In genomic region chrX:75728507-75728906, GRCm38 (mm10) we compare ENCODE assay signal across 8 mouse cellular contexts.
DNase-seq lines count a peak whose midpoint lies in the region; ATAC-seq and TF ChIP-seq lines count a peak whose summit lies in the region.

No protein-coding gene starts in this region.

- H3K9me3 ChIP-seq in heart, postnatal 0 days (replicated peaks; ENCODE audit: control insufficient read depth, low read length), result no peaks in the 10 kb centered on the region
- no peaks in the 10 kb centered on the region for H3K9me3 ChIP-seq in midbrain, postnatal 0 days (ENCODE audit: low read length)
- H3K9me3 ChIP-seq in midbrain, embryonic 15.5 days, result no peaks in the 10 kb centered on the region

- no peak for ATAC-seq in heart, postnatal 0 days (ENCODE audit: insufficient read depth, low read depth)
- ATAC-seq in midbrain, postnatal 0 days (ENCODE audit: low FRiP score), result no peak; the same call in 1 of the 2 replicates
- no peak for ATAC-seq in midbrain, embryonic 15.5 days (replicated peaks)

- no peak overlapping the region for H3K27ac ChIP-seq in heart, postnatal 0 days (ENCODE audit: low read depth)
- no peak overlapping the region for H3K27ac ChIP-seq in midbrain, postnatal 0 days (ENCODE audit: low read depth, low read length)
- no peak overlapping the region for H3K27ac ChIP-seq in midbrain, embryonic 15.5 days
- H3K27ac ChIP-seq in thymus, adult 2 months (ENCODE audit: control insufficient read depth, insufficient read depth, low read length), result no peak overlapping the region

- WGBS in heart, postnatal 0 days, result 80% methylated on average over 4 of the region's 4 CpGs
- WGBS in midbrain, postnatal 0 days, result 74% methylated on average over 4 of the region's 4 CpGs
- WGBS in midbrain, embryonic 15.5 days, result 61% methylated on average over 4 of the region's 4 CpGs
- 95% methylated on average over 4 of the region's 4 CpGs for WGBS in thymus, adult 2 months

- no peak for TF ChIP-seq POLR2A in thymus, adult 2 months (IDR thresholded peaks at IDR 0.05; ENCODE audit: control insufficient read depth, extremely low read depth, insufficient read depth, low read length, poor library complexity)

- H3K36me3 ChIP-seq in heart, postnatal 0 days (replicated peaks; ENCODE audit: control insufficient read depth, insufficient read depth, low read length), result 0 out of 2 replicates have a peak, but pooled peaks cover 6% of the 10 kb centered on the region
- no peaks in the 10 kb centered on the region for H3K36me3 ChIP-seq in midbrain, postnatal 0 days (ENCODE audit: insufficient read depth, low read length)
- no peaks in the 10 kb centered on the region for H3K36me3 ChIP-seq in midbrain, embryonic 15.5 days (replicated peaks)
- H3K36me3 ChIP-seq in thymus, adult 2 months (ENCODE audit: control insufficient read depth, insufficient read depth, low read length), result 0 out of 2 replicates have a peak, but pooled peaks cover 4% of the 10 kb centered on the region

- no peak overlapping the region for H3K4me2 ChIP-seq in heart, postnatal 0 days (ENCODE audit: low read depth, low read length)
- H3K4me2 ChIP-seq in midbrain, postnatal 0 days (ENCODE audit: low read depth, low read length, poor library complexity, severe bottlenecking), result no peak overlapping the region
- H3K4me2 ChIP-seq in midbrain, embryonic 15.5 days, result no peak overlapping the region

- no peaks in the 10 kb centered on the region for H3K27me3 ChIP-seq in heart, postnatal 0 days (ENCODE audit: control insufficient read depth, insufficient read depth, low read length)
- no peaks in the 10 kb centered on the region for H3K27me3 ChIP-seq in midbrain, postnatal 0 days (ENCODE audit: insufficient read depth, low read length)
- H3K27me3 ChIP-seq in midbrain, embryonic 15.5 days (replicated peaks), result no peaks in the 10 kb centered on the region
- H3K27me3 ChIP-seq in thymus, adult 2 months (ENCODE audit: control insufficient read depth, insufficient read depth, low read length), result no peaks in the 10 kb centered on the region

- no peak for TF ChIP-seq EP300 in heart, postnatal 0 days (IDR thresholded peaks at IDR 0.05; ENCODE audit: low read depth)

- H3K4me1 ChIP-seq in heart, postnatal 0 days (ENCODE audit: control insufficient read depth, insufficient read depth), result no peaks in the 10 kb centered on the region
- H3K4me1 ChIP-seq in midbrain, postnatal 0 days (ENCODE audit: insufficient read depth, low read length), result no peaks in the 10 kb centered on the region
- H3K4me1 ChIP-seq in midbrain, embryonic 15.5 days, result no peaks in the 10 kb centered on the region
- no peaks in the 10 kb centered on the region for H3K4me1 ChIP-seq in thymus, adult 2 months (replicated peaks; ENCODE audit: control insufficient read depth, insufficient read depth, low read length)

- peak; percentile 27; the same call in 1 of the 2 replicates for TF ChIP-seq CTCF in heart, postnatal 0 days (IDR thresholded peaks at IDR 0.05; ENCODE audit: low read depth)
- TF ChIP-seq CTCF in midbrain, postnatal 0 days (IDR thresholded peaks at IDR 0.05), result peak; percentile 55
- TF ChIP-seq CTCF in thymus, adult 2 months (IDR thresholded peaks at IDR 0.05; ENCODE audit: borderline replicate concordance, control insufficient read depth, extremely low read depth, insufficient read depth, low read length, poor library complexity), result no peak

- H3K9ac ChIP-seq in heart, postnatal 0 days (replicated peaks; ENCODE audit: low read depth, low read length), result no peak overlapping the region
- no peak overlapping the region for H3K9ac ChIP-seq in midbrain, postnatal 0 days (replicated peaks; ENCODE audit: low read length, poor library complexity, severe bottlenecking)
- H3K9ac ChIP-seq in midbrain, embryonic 15.5 days, result no peak overlapping the region

- H3K4me3 ChIP-seq in heart, postnatal 0 days (ENCODE audit: low read depth, low read length), result no peak overlapping the region
- no peak overlapping the region for H3K4me3 ChIP-seq in midbrain, postnatal 0 days (ENCODE audit: low read depth, low read length)
- H3K4me3 ChIP-seq in midbrain, embryonic 15.5 days, result no peak overlapping the region
- no peak overlapping the region for H3K4me3 ChIP-seq in thymus, adult 2 months (ENCODE audit: control insufficient read depth, insufficient read depth, low read length)

- no peak for DNase-seq in heart, postnatal 0 days (ENCODE audit: low spot score)
- DNase-seq in heart, adult 11 months, result no peak
- peak; percentile 42 for DNase-seq in midbrain, postnatal 0 days (ENCODE audit: low spot score)
- DNase-seq in cerebellum, adult 8-10 months, result peak; percentile 34
- DNase-seq in ovary, postnatal 36 days (ENCODE audit: low spot score), result peak; percentile 29
- DNase-seq in thymus, adult 2 months, result no peak
- DNase-seq in testis, postnatal 10 days (ENCODE audit: low spot score), result no peak

Comparison
In these comparisons a context has a peak if more than half of its experiments do, and no peak if none do; other contexts are left out.
1. DNase-seq: peak in midbrain, postnatal 0 days (single experiment), cerebellum, adult 8-10 months (single experiment) and ovary, postnatal 36 days (single experiment); none in heart, postnatal 0 days (single experiment), heart, adult 11 months (single experiment), thymus, adult 2 months (single experiment) and testis, postnatal 10 days (single experiment).